Mouse (Mus musculus): Measurements from ENCODE around the gene Sytl3. TPM values are rescaled to one million over a fixed set of nuclear protein-coding genes. Genes with fewer than 3 reads are reported as not detected.

Sytl3 gene
- total and polyA plus RNA-seq, 3 experiments: 27.6 to 73.2 (median 59.3) TPM

DNA sequence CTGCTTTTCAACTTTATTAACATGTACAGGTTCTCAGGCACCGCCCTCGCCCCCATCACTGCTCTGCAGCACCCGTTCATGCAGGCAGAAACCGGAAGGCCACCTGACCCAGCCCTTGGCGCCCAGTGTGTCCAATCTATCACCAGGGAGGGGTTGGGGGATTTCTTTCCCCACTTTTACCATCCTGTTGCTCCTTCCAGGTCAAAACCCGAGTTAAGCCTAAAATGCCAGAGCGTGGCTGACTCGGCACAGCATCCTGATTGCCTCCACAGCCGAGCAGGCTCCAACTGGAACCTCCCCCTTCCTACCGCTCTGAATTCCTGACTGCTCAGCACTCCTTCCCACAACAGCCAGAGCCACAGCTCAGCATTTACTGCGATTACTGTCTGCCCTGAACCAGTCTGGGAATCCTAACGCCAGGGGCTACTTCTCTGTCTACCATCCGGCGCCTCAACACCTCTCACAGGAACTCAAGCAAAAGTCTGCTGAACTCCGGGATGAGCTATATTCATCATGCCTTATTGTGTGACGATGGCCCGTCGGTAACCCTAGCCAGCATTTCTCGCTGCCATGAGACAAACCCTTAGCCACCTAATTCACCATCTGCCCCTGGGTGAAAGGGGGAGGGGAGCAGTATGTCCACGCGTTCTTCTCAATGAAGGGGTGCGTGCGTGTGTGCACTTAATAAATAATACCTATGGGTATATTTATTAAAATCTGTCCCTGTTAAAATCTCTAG, 120.0 kb downstream of the Sytl3 start:
- in situ Hi-C loops (cut with MboI; ENCODE audit: low pct_ligation_motif_present, low pct_unique_long_range_greater_than_20kb, low sequenced_read_pairs): no loop called here
- peaks cover 19 to 47% of the 10 kb centered on the region in 2 experiments for H3K4me1 ChIP-seq (ENCODE audit: control insufficient read depth in 1 of 2, insufficient read depth in 2 of 2)
- dilution Hi-C loops (cut with MboI; ENCODE audit: extremely low pct_ligation_motif_present, extremely low pct_unique_long_range_greater_than_20kb, low sequenced_read_pairs): no loop called here

DNA sequence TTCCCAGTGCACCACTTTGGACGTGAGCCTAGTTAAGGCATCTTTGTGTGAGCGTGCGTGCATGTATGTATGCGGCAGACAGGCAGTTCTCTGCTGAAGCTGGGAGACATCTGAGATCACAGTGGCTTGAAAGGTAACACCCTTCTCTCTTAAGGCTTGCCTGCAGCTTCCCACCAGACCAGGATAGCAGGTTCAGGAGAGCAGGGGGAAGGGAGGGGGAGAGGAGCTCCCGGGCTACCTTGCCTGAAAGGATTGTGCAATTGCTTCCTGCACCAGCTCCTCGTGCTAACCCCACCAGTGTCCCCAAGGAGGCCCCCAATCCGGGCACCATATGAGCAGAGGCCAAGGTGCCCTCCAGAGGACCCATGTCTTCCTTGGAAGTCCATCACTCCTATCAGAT, 120.7 kb downstream of the Sytl3 start:
- Histone ChIP-seq H3K9ac (ENCODE audit: insufficient read depth, low read depth) (peak overlapping the region; percentile 43), H3K27me3 (replicated peaks) (no peaks in the 10 kb centered on the region), H3K4me3 (replicated peaks in 1 of 3; ENCODE audit: low read depth in 2 of 3, low read length in 2 of 3, poor library complexity in 1 of 3) (peak overlapping the region; percentile 62 to 99 (median 91)), H3K4me2 (ENCODE audit: insufficient read depth, low read depth, poor library complexity, severe bottlenecking) (peak overlapping the region; percentile 55), H3K9me3 (replicated peaks; ENCODE audit: low read length) (no peaks in the 10 kb centered on the region), H3K27ac (ENCODE audit: insufficient read depth, low read depth) (peak overlapping the region; percentile 50), H3K36me3 (replicated peaks in 1 of 2; ENCODE audit: control insufficient read depth in 1 of 2, insufficient read depth in 1 of 2, low read length in 1 of 2) (peaks cover 1 to 13% of the 10 kb centered on the region in 2 experiments), H3K79me2 (replicated peaks; ENCODE audit: control insufficient read depth, extremely low read depth, insufficient read depth, poor library complexity, severe bottlenecking) (peaks cover 68% of the 10 kb centered on the region), H3K4me1 (ENCODE audit: control insufficient read depth in 1 of 2, insufficient read depth in 2 of 2) (peaks cover 19 to 40% of the 10 kb centered on the region in 2 experiments)
- in situ Hi-C loops (cut with MboI; ENCODE audit: low pct_ligation_motif_present, low pct_unique_long_range_greater_than_20kb, low sequenced_read_pairs): no loop called here
- dilution Hi-C loops (cut with MboI; ENCODE audit: extremely low pct_ligation_motif_present, extremely low pct_unique_long_range_greater_than_20kb, low sequenced_read_pairs): no loop called here
- TF ChIP-seq EP300 (IDR thresholded peaks at IDR 0.05; ENCODE audit: low read length) (no peak), MAZ (IDR thresholded peaks at IDR 0.05; ENCODE audit: low read depth, low read length) (no peak), MYC (IDR thresholded peaks at IDR 0.05; ENCODE audit: low read depth, low read length) (no peak), ZNF384 (IDR thresholded peaks at IDR 0.05; ENCODE audit: low read depth, low read length) (no peak), ZC3H11A (IDR thresholded peaks at IDR 0.05; ENCODE audit: low read depth, low read length) (no peak), NELFE (IDR thresholded peaks at IDR 0.05; ENCODE audit: low read depth, low read length) (no peak), ETS1 (conservative IDR thresholded peaks at IDR 0.05; ENCODE audit: low read depth, low read length) (no peak), TCF12 (IDR thresholded peaks at IDR 0.05; ENCODE audit: low read depth, low read length) (no peak), POLR2AphosphoS2 (IDR thresholded peaks at IDR 0.05; ENCODE audit: low read depth, low read length) (no peak), MXI1 (IDR thresholded peaks at IDR 0.05; ENCODE audit: low read depth, low read length) (no peak), CTCF (conservative IDR thresholded peaks at IDR 0.05 in 1 of 2, IDR thresholded peaks at IDR 0.05 in 1 of 2; ENCODE audit: low read depth in 2 of 2, low read length in 2 of 2) (no peak), BHLHE40 (IDR thresholded peaks at IDR 0.05; ENCODE audit: low read depth, low read length) (no peak; the same call in 1 of the 2 replicates), JUND (conservative IDR thresholded peaks at IDR 0.05; ENCODE audit: low read depth, low read length) (no peak), SMC3 (IDR thresholded peaks at IDR 0.05; ENCODE audit: low read depth, low read length) (no peak), E2F4 (IDR thresholded peaks at IDR 0.05; ENCODE audit: insufficient replicate concordance, low read depth, low read length) (no peak)
- peak; percentile 21 for DNase-seq (ENCODE audit: extremely low read depth)

More for the DNA sequence above, 120.0 kb downstream of the Sytl3 start:
- Histone ChIP-seq H3K36me3 (replicated peaks in 1 of 2; ENCODE audit: control insufficient read depth in 1 of 2, insufficient read depth in 1 of 2, low read length in 1 of 2) (peaks cover 5 to 20% of the 10 kb centered on the region in 2 experiments), H3K9me3 (replicated peaks; ENCODE audit: low read length) (no peaks in the 10 kb centered on the region), H3K79me2 (replicated peaks; ENCODE audit: control insufficient read depth, extremely low read depth, insufficient read depth, poor library complexity, severe bottlenecking) (peaks cover 75% of the 10 kb centered on the region), H3K4me2 (ENCODE audit: insufficient read depth, low read depth, poor library complexity, severe bottlenecking) (peak overlapping the region; percentile 55), H3K27me3 (replicated peaks) (no peaks in the 10 kb centered on the region), H3K4me3 (replicated peaks in 1 of 3; ENCODE audit: low read depth in 2 of 3, low read length in 2 of 3, poor library complexity in 1 of 3) (peak overlapping the region; percentile 62 to 99 (median 91)), H3K27ac (ENCODE audit: insufficient read depth, low read depth) (peak overlapping the region; percentile 89), H3K9ac (ENCODE audit: insufficient read depth, low read depth) (peak overlapping the region; percentile 63)
- peak; percentile 37 for DNase-seq (ENCODE audit: extremely low read depth)
- peak; percentile 20; the same call in 1 of the 2 replicates for TF ChIP-seq TCF12 (IDR thresholded peaks at IDR 0.05; ENCODE audit: low read depth, low read length)
- no peak for TF ChIP-seq RAD21 (IDR thresholded peaks at IDR 0.05; ENCODE audit: low read depth, low read length)
- no peak for TF ChIP-seq RCOR1 (conservative IDR thresholded peaks at IDR 0.05; ENCODE audit: low read depth, low read length)
- 0 out of 2 replicates have a peak, but pooled peaks have one; percentile 34 for TF ChIP-seq MAFK (IDR thresholded peaks at IDR 0.05; ENCODE audit: insufficient replicate concordance, low read length)
- TF ChIP-seq KAT2A (IDR thresholded peaks at IDR 0.05; ENCODE audit: insufficient replicate concordance, low read length): no peak

Measured in CH12.LX (cell line).